Mouse (Mus musculus) neural tube, embryonic 12.5 days (tissue): Measurements from ENCODE around the gene Tbx18. TPM values are rescaled to one million over a fixed set of nuclear protein-coding genes. Genes with fewer than 3 reads are reported as not detected.

Experiments
- ATAC-seq: fragments of 200-750 bp; cut with Nextera tagmentation; 2 replicates; pipeline ENCODE4 v1.8.0; 2017; ENCODE audit warnings: low read depth, mild to moderate bottlenecking, moderate TSS enrichment, moderate library complexity; ENCODE audit not compliant: low FRiP score
- H3K27ac ChIP-seq: fragments of 300-500 bp; sonication (generic); 2 replicates; pipeline ENCODE4 v1.5.1; 2016
- H3K27me3 ChIP-seq: fragments of 300-500 bp; sonication (generic); replicated peaks from 2 replicates; pipeline ENCODE4 v1.6.1; 2016; ENCODE audit warnings: mild to moderate bottlenecking
- H3K36me3 ChIP-seq: fragments of 300-500 bp; sonication (generic); 2 replicates; pipeline ENCODE4 v1.6.1; 2016; ENCODE audit warnings: mild to moderate bottlenecking
- H3K4me1 ChIP-seq: fragments of 300-500 bp; sonication (generic); 2 replicates; pipeline ENCODE4 v1.6.1; 2016
- H3K4me2 ChIP-seq: fragments of 300-500 bp; sonication (generic); replicated peaks from 2 replicates; pipeline ENCODE4 v1.6.1; 2016; ENCODE audit warnings: mild to moderate bottlenecking
- H3K4me3 ChIP-seq: fragments of 300-500 bp; sonication (generic); 2 replicates; pipeline ENCODE4 v1.5.1; 2016
- H3K9ac ChIP-seq: fragments of 300-500 bp; sonication (generic); 2 replicates; pipeline ENCODE4 v1.6.1; 2016; ENCODE audit warnings: mild to moderate bottlenecking
- H3K9me3 ChIP-seq: fragments of 300-500 bp; sonication (generic); 2 replicates; pipeline ENCODE4 v1.6.1; 2016; ENCODE audit warnings: mild to moderate bottlenecking
- WGBS: fragments of 180-500 bp; shearing (Covaris S2); methylation state at CpG from one replicate; pipeline ENCODE4 v1.1.7; 2016; 5-methylcytosine and 5-hydroxymethylcytosine counted together
- polyA plus RNA-seq: library from polyadenylated mRNA; unstranded; fragments of >200 nt; fragmentation: Nextera tagmentation; extraction: Ambion mirVana; gene quantifications from 2 replicates; pipeline ENCODE4 v1.2.1, GENCODE M21; 2016

Tbx18 gene
- polyA plus RNA-seq, 1 experiment from 2014 or later, result 1.9 TPM

DNA sequence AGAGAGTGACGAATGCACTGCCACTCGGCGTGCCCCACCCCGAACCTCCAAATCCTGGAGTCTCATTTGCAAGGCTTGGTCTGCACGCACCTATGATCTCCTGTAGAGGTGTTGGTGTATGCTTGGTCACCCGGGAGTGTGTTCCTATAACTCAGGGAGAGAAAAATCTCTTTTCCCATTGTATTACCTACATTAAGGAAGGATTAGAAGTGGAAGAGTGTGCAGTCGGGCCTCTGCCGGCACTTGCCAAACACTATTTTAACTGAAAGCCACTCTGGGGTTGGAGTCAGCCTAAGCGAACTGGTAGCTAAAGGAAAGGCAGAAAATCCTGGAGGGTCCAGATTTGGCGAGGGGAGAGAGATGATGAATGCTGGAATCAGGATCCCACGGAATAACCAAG is 2.7 kb upstream of the Tbx18 start:
- H3K27me3 ChIP-seq, result peaks cover 85% of the 10 kb centered on the region
- H3K4me3 ChIP-seq, result no peak overlapping the region
- ATAC-seq, result no peak
- 1% methylated on average over 11 of the region's 11 CpGs for WGBS
- H3K4me2 ChIP-seq, result no peak overlapping the region
- no peak overlapping the region for H3K9ac ChIP-seq
- H3K4me1 ChIP-seq, result peaks cover 18% of the 10 kb centered on the region
- H3K36me3 ChIP-seq, result no peaks in the 10 kb centered on the region
- H3K27ac ChIP-seq, result no peak overlapping the region
- H3K9me3 ChIP-seq, result no peaks in the 10 kb centered on the region

DNA sequence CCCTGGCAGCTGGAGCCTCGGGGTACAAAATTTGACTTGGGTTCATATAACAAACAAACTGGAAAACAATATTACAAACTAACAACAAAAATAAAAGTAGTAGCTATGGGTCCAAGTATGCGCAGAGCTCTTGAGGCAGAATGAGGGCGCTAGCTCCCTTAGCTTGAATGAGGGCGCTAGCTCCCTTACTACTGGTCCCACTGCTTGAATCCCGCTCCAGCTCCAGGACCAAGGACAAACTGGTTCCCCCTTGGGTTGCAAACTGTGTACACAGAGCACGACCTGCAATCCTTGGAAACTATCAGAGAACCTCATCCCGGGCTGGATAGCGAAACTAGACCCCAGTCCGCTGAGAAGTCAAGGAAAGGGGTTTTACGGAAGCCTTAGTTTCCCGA is 2.2 kb upstream of the Tbx18 start:
- H3K4me3 ChIP-seq, result no peak overlapping the region
- H3K27ac ChIP-seq, result no peak overlapping the region
- peaks cover 18% of the 10 kb centered on the region for H3K4me1 ChIP-seq
- H3K9ac ChIP-seq, result no peak overlapping the region
- H3K27me3 ChIP-seq, result peaks cover 85% of the 10 kb centered on the region
- H3K4me2 ChIP-seq, result no peak overlapping the region
- ATAC-seq, result no peak
- 2% methylated on average over 11 of the region's 11 CpGs for WGBS
- no peaks in the 10 kb centered on the region for H3K9me3 ChIP-seq
- no peaks in the 10 kb centered on the region for H3K36me3 ChIP-seq

DNA sequence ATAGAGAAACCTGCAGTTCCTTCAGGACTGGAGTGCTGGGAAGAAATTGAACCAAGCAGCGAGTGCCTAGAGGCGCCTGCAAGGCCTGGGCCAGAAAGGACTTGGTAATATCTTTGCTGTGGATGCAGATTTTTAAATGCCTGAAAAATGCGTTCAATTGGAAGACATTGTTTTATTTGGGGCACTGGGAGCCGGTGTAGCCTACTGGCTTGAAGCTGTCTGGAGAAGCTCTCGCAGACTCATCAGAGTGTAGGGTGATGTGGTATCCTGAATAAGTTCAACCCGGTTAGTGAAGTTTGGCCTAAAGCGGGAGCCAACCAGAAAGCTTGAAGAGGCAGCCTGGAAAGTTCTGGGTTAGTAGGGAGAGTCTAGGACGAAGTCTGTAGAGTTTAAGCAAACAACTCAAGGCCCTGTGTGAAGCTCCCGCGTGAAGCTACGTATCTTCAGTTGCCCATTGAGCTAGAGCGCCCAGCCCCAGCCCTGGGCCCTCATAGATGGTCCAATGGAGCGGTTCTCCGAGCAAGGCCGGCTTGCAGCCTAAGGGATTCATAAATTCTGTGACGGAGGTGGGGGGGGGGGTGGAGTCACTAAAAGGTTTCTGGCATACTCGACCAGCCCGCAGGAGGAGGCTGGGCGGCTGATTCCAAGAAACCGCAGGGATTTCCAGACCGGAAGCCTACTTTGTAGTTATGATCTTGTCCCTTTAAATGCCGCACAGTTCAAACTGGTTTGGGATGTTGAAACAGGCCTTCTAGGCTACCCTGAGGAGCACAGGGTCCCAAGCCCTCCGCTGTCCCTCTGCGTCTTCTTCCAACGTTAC is 1.6 kb upstream of the Tbx18 start:
- no peak overlapping the region for H3K4me2 ChIP-seq
- H3K27me3 ChIP-seq, result peaks cover 87% of the 10 kb centered on the region
- H3K9ac ChIP-seq, result no peak overlapping the region
- ATAC-seq, result no peak
- no peak overlapping the region for H3K4me3 ChIP-seq
- H3K36me3 ChIP-seq, result no peaks in the 10 kb centered on the region
- peaks cover 18% of the 10 kb centered on the region for H3K4me1 ChIP-seq
- H3K9me3 ChIP-seq, result no peaks in the 10 kb centered on the region
- no peak overlapping the region for H3K27ac ChIP-seq
- WGBS, result 2% methylated on average over 25 of the region's 25 CpGs

DNA sequence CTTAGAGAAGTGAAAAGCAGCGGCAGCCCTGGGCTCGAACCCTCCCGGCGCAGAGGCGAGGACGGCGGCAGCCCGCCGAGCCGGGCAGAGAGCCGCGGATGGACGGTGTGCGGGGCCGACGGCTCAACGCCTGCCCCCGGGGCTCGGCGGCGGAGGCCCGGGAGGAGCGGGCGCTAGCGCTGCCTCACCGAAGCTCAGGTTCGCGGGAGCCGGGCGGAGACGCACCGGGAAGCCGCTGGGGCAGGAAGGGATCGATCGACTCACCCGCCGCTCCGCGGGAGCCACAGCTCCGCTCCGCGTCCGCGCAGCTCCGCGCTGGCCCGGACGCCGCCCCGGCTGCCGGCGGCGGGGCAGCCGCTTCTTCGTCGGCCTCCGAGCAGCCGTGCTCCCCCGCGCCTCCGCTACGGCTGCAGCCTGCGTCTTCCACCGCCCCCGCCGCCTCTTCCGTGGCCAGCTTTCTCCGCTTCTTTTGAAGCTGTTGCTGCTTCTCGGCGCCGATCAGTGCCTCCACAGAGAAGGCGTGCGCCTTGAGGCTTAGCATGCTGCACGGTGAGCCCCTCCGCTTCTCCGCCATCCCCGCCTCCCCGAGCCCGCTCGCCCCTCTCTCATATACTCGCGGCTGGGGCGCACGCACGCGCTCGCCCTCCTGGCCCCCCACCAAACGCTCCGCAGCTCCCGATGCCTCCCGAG is 644 bp downstream of the Tbx18 start:
- Histone ChIP-seq H3K9me3 (no peaks in the 10 kb centered on the region), H3K27me3 (peaks cover 75% of the 10 kb centered on the region), H3K9ac (peak overlapping the region; percentile 56), H3K27ac (no peak overlapping the region), H3K4me1 (peaks cover 18% of the 10 kb centered on the region), H3K4me2 (peak overlapping the region; percentile 75), H3K4me3 (peak overlapping the region; percentile 42), H3K36me3 (no peaks in the 10 kb centered on the region)
- peak; percentile 68 for ATAC-seq
- WGBS, result under 1% methylated on average over 78 of the region's 91 CpGs

DNA sequence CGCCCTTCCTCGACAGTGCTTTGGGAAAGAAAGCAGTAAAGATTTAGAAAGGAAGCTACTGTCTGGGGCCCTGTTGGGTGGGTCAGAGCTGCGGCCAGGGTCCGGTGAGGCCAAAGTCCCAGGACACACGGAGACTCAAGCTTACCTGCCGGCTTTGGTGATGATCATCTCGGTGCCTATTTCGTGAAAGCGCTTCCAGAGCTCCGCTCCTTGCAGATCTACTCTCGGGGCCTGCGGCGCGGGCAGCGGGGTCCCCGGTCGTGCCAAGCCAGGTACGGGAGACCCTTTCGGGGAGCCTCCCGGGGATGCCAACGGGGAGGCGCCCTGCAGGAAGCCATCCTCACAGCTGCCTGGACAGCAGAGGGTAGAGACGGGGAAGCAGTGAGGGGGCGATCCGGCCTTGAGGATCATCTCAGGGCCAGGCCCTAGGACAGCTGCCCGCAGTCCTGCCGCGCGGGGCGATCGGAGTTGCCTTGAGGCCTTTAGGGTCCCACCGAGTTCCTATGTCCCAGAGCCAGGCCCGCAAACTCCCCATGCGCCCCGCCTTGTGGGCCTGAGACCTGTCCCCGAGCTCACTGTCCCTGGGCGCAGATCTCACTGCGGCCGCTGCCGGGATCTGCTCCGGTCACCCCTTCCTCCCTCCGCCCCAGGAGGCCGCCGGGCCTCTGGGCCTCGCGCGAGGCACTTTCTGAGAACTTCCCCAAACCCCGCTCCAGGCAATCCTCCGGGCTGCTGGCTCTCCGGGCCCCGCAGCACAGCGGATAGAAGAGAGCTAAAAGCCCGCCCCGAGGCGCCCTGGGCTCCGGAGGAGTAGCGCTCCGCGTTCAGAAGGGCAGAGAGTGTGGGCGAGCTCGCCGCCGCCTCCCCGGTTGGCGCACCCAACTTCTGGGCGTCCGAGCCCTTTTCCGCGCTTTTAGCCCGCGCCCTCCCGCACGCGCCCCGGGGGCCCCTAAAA is 1.5 kb downstream of the Tbx18 start:
- no peak overlapping the region for H3K27ac ChIP-seq

DNA sequence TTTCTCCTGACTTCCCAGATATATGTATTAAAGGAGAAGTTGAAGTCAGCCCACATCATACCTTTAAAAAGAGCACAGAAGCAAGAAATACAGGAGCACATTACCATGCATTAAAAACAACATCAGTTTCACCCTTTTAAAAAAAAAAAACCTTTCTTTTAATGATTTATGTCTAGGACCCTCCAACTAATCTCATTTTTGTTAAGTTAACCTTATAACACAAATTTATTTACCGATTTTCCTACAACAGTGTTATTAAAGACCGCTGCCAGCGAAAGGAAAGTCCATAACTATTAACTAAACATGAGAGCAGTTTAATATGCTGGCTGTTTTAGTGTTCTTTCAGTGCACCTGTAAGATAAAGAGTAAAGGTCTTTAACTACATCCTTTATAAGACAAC is 3.0 kb downstream of the Tbx18 start:
- Histone ChIP-seq H3K4me3 (no peak overlapping the region), H3K9ac (no peak overlapping the region), H3K27ac (no peak overlapping the region), H3K4me1 (peaks cover 18% of the 10 kb centered on the region), H3K9me3 (no peaks in the 10 kb centered on the region), H3K36me3 (no peaks in the 10 kb centered on the region), H3K27me3 (peaks cover 61% of the 10 kb centered on the region), H3K4me2 (no peak overlapping the region)
- 15% methylated on average over 3 of the region's 3 CpGs for WGBS
- no peak for ATAC-seq

More for the DNA sequence above, 1.5 kb downstream of the Tbx18 start:
- H3K4me3 ChIP-seq, result peak overlapping the region; percentile 42
- no peaks in the 10 kb centered on the region for H3K9me3 ChIP-seq
- peak; percentile 39 for ATAC-seq
- H3K36me3 ChIP-seq, result no peaks in the 10 kb centered on the region
- H3K4me2 ChIP-seq, result peak overlapping the region; percentile 75
- H3K9ac ChIP-seq, result peak overlapping the region; percentile 56
- under 1% methylated on average over 75 of the region's 75 CpGs for WGBS
- peaks cover 67% of the 10 kb centered on the region for H3K27me3 ChIP-seq
- peaks cover 18% of the 10 kb centered on the region for H3K4me1 ChIP-seq

DNA sequence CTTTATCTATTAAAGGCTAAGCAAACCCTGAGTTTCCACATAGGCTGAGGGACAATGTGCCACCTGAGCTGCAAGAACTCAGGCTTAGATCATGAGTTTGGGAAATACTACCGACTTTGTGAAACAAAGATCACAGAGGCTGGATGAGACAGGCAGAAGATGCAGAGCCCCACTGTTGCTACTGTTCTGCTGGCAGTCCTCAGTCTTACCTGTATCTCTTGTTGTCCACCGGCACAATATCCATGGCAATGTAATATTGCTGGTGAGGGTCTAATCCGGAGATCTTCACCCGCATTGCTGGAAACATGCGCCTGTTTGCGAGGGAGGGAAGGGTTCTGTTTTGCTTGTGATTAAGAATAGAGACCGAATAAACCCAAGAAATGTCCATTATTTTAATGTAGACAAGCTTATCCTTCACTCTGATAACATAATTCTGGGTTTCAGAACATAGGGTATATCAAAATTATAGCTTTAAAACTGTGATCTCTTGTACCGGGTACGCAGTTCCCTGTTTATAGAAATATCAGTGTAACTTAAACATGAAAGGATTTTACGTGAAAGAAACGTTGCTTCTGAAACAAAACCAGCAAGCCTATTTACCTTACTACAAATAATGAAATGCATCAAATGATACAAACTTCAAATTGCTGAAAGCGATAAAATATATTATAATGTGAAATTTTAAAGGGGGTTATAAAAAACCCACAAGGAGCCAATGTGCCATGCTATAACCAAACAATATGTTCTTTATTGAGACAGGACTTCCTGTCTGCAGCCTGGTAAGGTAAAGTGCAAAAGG is 3.7 kb downstream of the Tbx18 start:
- no peak overlapping the region for H3K4me3 ChIP-seq
- peaks cover 53% of the 10 kb centered on the region for H3K27me3 ChIP-seq
- no peak overlapping the region for H3K27ac ChIP-seq
- 6% methylated on average over 12 of the region's 12 CpGs for WGBS
- H3K9ac ChIP-seq, result no peak overlapping the region
- ATAC-seq, result no peak
- H3K36me3 ChIP-seq, result no peaks in the 10 kb centered on the region
- H3K9me3 ChIP-seq, result no peaks in the 10 kb centered on the region
- H3K4me1 ChIP-seq, result peaks cover 18% of the 10 kb centered on the region
- H3K4me2 ChIP-seq, result no peak overlapping the region

DNA sequence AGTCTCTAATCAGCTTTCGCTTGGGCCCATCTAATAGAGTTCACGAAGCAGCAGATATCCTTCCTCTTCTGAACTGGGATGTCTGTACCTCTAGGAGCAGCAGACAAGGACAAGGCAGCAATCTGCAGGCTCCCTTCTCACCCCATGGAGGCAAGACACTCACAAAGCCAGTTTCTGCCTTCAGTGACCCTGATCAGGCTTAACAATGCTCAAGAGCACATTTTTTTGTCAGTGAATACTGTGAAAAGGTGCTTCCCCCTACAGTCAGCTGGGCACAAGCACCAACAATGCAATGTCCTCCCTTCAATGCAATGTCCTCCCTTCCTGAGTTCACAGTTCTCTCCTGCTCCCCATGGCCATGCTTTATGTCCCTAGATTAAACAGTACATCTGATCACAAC is 9.3 kb downstream of the Tbx18 start:
- Histone ChIP-seq H3K27ac (no peak overlapping the region), H3K4me1 (no peaks in the 10 kb centered on the region), H3K4me2 (no peak overlapping the region), H3K9me3 (no peaks in the 10 kb centered on the region), H3K36me3 (no peaks in the 10 kb centered on the region), H3K27me3 (peaks cover 14% of the 10 kb centered on the region), H3K4me3 (no peak overlapping the region), H3K9ac (no peak overlapping the region)
- WGBS, result 49% methylated on average over 2 of the region's 2 CpGs
- no peak for ATAC-seq

DNA sequence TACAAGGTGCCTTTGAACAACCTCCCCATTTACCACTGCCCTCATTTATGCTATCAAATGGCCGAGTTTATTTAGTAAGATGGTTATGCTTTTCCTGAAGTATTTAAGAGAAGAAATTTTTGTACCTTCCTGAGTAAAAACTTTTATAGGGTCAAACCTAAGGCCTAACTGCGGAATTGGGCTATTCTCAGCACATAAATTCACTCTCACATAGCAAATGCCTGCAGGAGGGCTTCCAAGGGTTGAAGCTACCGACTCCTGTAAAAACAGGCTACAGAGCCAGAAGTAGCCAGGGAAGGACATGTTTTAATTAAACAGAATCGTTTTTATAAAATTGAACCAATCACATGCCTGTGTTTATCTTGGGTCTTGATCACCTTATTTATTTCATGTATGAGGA is 20.7 kb downstream of the Tbx18 start:
- H3K4me3 ChIP-seq, result no peak overlapping the region
- H3K4me2 ChIP-seq, result no peak overlapping the region
- no peak overlapping the region for H3K9ac ChIP-seq
- 57% methylated on average over 4 of the region's 4 CpGs for WGBS
- no peak overlapping the region for H3K27ac ChIP-seq
- H3K36me3 ChIP-seq, result no peaks in the 10 kb centered on the region
- ATAC-seq, result no peak
- H3K9me3 ChIP-seq, result no peaks in the 10 kb centered on the region
- H3K27me3 ChIP-seq, result no peaks in the 10 kb centered on the region
- H3K4me1 ChIP-seq, result no peaks in the 10 kb centered on the region

DNA sequence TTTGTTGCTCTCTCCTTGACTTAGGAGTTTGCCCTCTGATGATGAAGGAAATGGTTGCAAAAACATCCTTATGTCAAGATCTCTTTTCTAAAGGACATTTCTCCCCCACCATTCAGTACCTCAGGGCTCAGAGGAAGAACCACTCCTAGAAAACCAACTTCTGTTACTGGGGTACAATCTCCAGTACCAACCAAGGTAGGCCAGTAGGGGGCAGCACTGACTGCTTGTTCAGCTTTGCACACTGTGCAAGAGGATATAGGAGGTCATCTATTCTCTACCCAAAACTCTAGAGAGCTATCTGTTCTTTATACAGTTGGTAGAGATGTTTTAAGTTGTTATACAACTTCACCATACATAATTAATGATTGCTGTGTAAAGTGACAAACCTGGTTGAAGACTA is 22.9 kb downstream of the Tbx18 start:
- no peak overlapping the region for H3K4me2 ChIP-seq
- no peak overlapping the region for H3K4me3 ChIP-seq
- no peaks in the 10 kb centered on the region for H3K9me3 ChIP-seq
- no peaks in the 10 kb centered on the region for H3K27me3 ChIP-seq
- no peak overlapping the region for H3K9ac ChIP-seq
- H3K4me1 ChIP-seq, result no peaks in the 10 kb centered on the region
- no peaks in the 10 kb centered on the region for H3K36me3 ChIP-seq
- no peak for ATAC-seq
- H3K27ac ChIP-seq, result no peak overlapping the region

DNA sequence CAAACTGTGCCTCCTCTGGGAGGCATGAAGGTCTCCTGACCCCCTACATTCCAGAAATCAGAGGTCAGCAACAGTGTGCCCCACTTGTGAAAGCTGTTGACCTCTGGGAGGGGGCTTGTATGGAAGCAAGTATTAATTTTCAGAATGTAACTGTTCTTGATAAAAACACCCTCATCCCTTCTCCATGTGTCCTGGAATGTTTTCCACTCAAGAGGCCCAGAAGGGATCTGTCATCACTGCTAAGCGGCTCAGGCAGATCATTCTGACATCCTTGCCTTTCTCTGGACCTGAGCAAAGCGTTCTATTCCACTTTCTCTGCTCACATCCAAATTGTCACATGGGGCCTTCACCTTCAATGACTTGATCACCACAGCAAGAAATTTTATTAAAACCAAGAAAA is 28.8 kb downstream of the Tbx18 start:
- Histone ChIP-seq H3K27me3 (no peaks in the 10 kb centered on the region), H3K36me3 (no peaks in the 10 kb centered on the region), H3K4me2 (no peak overlapping the region), H3K4me1 (no peaks in the 10 kb centered on the region), H3K27ac (no peak overlapping the region), H3K9me3 (no peaks in the 10 kb centered on the region), H3K4me3 (no peak overlapping the region), H3K9ac (no peak overlapping the region)
- ATAC-seq, result no peak
- WGBS, result 87% methylated on average over 2 of the region's 2 CpGs
